Mouse (Mus musculus) CD4-positive naive resting alpha-beta T cell, adult 57 days (primary cell): ENCODE results near the gene Dnajb14. TPM values are rescaled to one million over a fixed set of nuclear protein-coding genes. Genes with fewer than 3 reads are reported as not detected.

Source experiments
- total RNA-seq: library from RNA; stranded (reverse); gene quantifications from one replicate; pipeline ENCODE4 v1.2.4, GENCODE M21; 2023

Gene Dnajb14
- 6.4 TPM for total RNA-seq

GRCm38 (mm10) chr3:137867437-137868093, at the start of gene Dnajb14:
Dnajb14 (plus strand) TSS chr3:137867675.

DNA sequence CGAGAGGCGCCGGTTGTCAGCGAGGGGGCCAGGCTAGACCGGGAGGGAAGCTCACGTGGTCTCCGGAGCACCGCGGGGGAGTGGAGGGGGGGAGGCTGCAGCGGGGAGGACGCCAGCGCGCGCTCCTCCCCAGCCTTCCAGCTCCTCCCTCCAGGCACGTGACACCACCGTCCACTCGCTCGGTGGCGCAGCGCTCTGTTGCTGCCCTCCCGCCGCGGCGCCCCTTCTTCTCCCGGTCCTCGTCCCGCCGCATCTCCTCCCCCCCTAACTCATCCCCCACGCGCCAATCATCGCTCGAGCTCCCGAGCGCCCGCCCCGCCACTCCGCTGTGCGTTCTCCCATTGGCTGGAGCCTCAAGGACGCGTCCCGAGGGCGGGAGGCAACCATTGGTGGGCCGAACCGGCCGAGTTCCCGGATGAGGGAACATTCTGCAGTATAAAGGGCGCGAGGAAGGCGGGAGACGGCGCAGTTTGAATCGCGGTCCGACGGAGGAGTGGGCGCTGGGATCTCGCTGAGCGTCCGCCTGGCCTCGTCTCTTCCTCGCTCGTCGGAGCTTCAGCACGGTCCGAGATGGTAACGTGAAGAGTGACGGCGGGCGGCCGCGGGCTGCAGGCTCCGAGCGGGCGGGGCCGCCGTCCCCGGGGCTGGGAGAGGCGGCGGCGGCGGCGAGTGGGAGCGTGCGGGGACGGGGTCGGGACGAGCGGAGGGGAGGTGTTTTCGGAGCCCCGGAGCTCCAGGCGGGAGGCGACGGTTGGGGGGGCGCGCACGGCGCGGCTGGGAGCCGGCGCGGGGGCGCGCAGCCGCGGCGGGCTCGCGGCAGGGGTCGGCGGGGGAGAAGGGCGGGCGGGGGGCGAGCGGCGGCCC, 3.1 kb upstream of the Dnajb14 start, which contains the start of gene H2afz:
TSS of gene H2afz (plus strand) at position 364 of the 864 bp plus-strand sequence.

GRCm38 (mm10) chr3:137918172-137918931, 50.9 kb downstream of the Dnajb14 start, which contains the start of gene Lamtor3:
Lamtor3 (plus strand) TSS chr3:137918506.

Other genes with a start within 250 kb of the Dnajb14 start
- gene Ddit4l, start 246.1 kb upstream of the Dnajb14 start, total RNA-seq, result not detected
- gene Gm21962, start 196.2 kb upstream of the Dnajb14 start, total RNA-seq, result not detected
- gene H2afz, start 3.2 kb upstream of the Dnajb14 start, total RNA-seq, result 190 TPM
- 52.4 TPM for gene Lamtor3, start 50.8 kb downstream of the Dnajb14 start, total RNA-seq
- gene Dapp1, start 113.9 kb downstream of the Dnajb14 start, total RNA-seq, result 47.4 TPM
- gene 1110002E22Rik, start 197.4 kb downstream of the Dnajb14 start, total RNA-seq, result not detected
- not detected for gene Gm5105, start 199.7 kb downstream of the Dnajb14 start, total RNA-seq